Mouse (Mus musculus) left cerebral cortex, adult 2 months (tissue): ENCODE results near the gene 2610042L04Rik. TPM values are rescaled to one million over a fixed set of nuclear protein-coding genes. Genes with fewer than 3 reads are reported as not detected.
"Not testable (repeated sequence)": the region's sequence is repeated elsewhere in the genome, so short reads cannot be mapped to it uniquely, and the experiment has no call there.

Experiments used
- DNase-seq, 2 experiments: peaks; one replicate each; pipeline ENCODE4 v3.0.0; 2021 to 2022; ENCODE audit warnings: low spot score in 2 of 2, mixed read lengths in 1 of 2; ENCODE audit errors: extremely low spot score in 1 of 2
- H3K27ac ChIP-seq: fragments of 200-600 bp; 2 replicates; pipeline ENCODE4 v1.8.1; 2022
- H3K4me3 ChIP-seq: fragments of 200-600 bp; 2 replicates; pipeline ENCODE4 v1.8.1; 2022
- CTCF ChIP-seq: fragments of 200-600 bp; IDR thresholded peaks from 2 replicates; pipeline ENCODE4 v1.8.1; 2022; ENCODE audit warnings: antibody characterized with exemption, mild to moderate bottlenecking, moderate library complexity
- intact Hi-C: fragments of 180-260 bp; cut with DNase I; formaldehyde crosslinking; loops from one replicate; pipeline ENCODE4 v1.15.1; 2025
- long read RNA-seq, 2 experiments: library from polyadenylated mRNA; stranded (forward); transcript quantifications; one replicate each; pipeline ENCODE4 v2.0.0; 2021; ENCODE audit warnings: borderline mapping rate in 2 of 2
- total RNA-seq, 2 experiments: library from RNA; stranded (reverse); gene quantifications; 2 replicates each; pipeline ENCODE4 v1.2.3; 2021

Gene 2610042L04Rik
- total RNA-seq, result under 1 TPM; 0.56 to 0.59 TPM
- long read RNA-seq, experiment 1, partial matches to known transcripts, result 0 of 1 reads
- long read RNA-seq, experiment 1, other reads (novel, unspliced or antisense), result 1 of 1 reads
- long read RNA-seq, experiment 2, result 0 reads

GRCm38 (mm10) chr14:4334476-4335080 is at the start of gene 2610042L04Rik:
TSS of gene 2610042L04Rik (plus strand) at chr14:4334763.
- peak within 1 kb of the TSS; percentile 17; the same call in 1 of the 2 replicates for H3K4me3 ChIP-seq
- DNase-seq, result peak; percentile 5 to 10
- H3K27ac ChIP-seq, intact Hi-C loops: not testable (repeated sequence)

- H3K27ac ChIP-seq, intact Hi-C loops, H3K4me3 ChIP-seq, DNase-seq: not testable (repeated sequence)
Measured at GRCm38 (mm10) chr14:4316983-4317382, 17.6 kb upstream of the 2610042L04Rik start, which contains the start of gene Gm3149. TSS of gene Gm3149 (plus strand) at chr14:4317283.

- H3K27ac ChIP-seq, intact Hi-C loops, DNase-seq, H3K4me3 ChIP-seq: not testable (repeated sequence)
- TF ChIP-seq CTCF, result peak; percentile 30
Measured at GRCm38 (mm10) chr14:4335506-4335905, 943 bp downstream of the 2610042L04Rik start.

GRCm38 (mm10) chr14:4368991-4369390 is 34.4 kb downstream of the 2610042L04Rik start:
- H3K27ac ChIP-seq, H3K4me3 ChIP-seq, DNase-seq, intact Hi-C loops: not testable (repeated sequence)

GRCm38 (mm10) chr14:4369691-4370090 is 35.1 kb downstream of the 2610042L04Rik start:
- intact Hi-C loops, H3K27ac ChIP-seq, DNase-seq, H3K4me3 ChIP-seq: not testable (repeated sequence)

GRCm38 (mm10) chr14:4377871-4378270 is 43.3 kb downstream of the 2610042L04Rik start:
- intact Hi-C loops, H3K4me3 ChIP-seq, H3K27ac ChIP-seq, DNase-seq: not testable (repeated sequence)

- H3K4me3 ChIP-seq, intact Hi-C loops, H3K27ac ChIP-seq, DNase-seq: not testable (repeated sequence)
Measured at GRCm38 (mm10) chr14:4385606-4386005, 51.0 kb downstream of the 2610042L04Rik start.

- H3K27ac ChIP-seq, H3K4me3 ChIP-seq, intact Hi-C loops, DNase-seq: not testable (repeated sequence)
Measured at GRCm38 (mm10) chr14:4392841-4393530, 58.4 kb downstream of the 2610042L04Rik start.

- H3K4me3 ChIP-seq, DNase-seq, H3K27ac ChIP-seq, intact Hi-C loops: not testable (repeated sequence)
Measured at GRCm38 (mm10) chr14:4397226-4397625, 62.7 kb downstream of the 2610042L04Rik start, which contains the start of gene Gm3159. TSS of gene Gm3159 (plus strand) at chr14:4397526.

- DNase-seq, intact Hi-C loops, H3K4me3 ChIP-seq, H3K27ac ChIP-seq: not testable (repeated sequence)
Measured at GRCm38 (mm10) chr14:4398624-4399023, 64.1 kb downstream of the 2610042L04Rik start.

- intact Hi-C loops, result not testable (repeated sequence)
Measured at GRCm38 (mm10) chr14:4400115-4400789, 65.7 kb downstream of the 2610042L04Rik start.

GRCm38 (mm10) chr14:4401245-4401644 is 66.7 kb downstream of the 2610042L04Rik start:
- intact Hi-C loops, H3K27ac ChIP-seq, DNase-seq, H3K4me3 ChIP-seq: not testable (repeated sequence)

More at GRCm38 (mm10) chr14:4400115-4400789, 65.7 kb downstream of the 2610042L04Rik start:
- H3K27ac ChIP-seq, DNase-seq, H3K4me3 ChIP-seq: not testable (repeated sequence)

- H3K27ac ChIP-seq, DNase-seq, H3K4me3 ChIP-seq, intact Hi-C loops: not testable (repeated sequence)
Measured at GRCm38 (mm10) chr14:4403840-4404239, 69.3 kb downstream of the 2610042L04Rik start.
